Mouse (Mus musculus) adrenal gland, adult 18-20 months (tissue): Measurements from ENCODE around the gene Pip5k1b. TPM values are rescaled to one million over a fixed set of nuclear protein-coding genes. Genes with fewer than 3 reads are reported as not detected.

ENCODE experiments used
- DNase-seq, 2 experiments: peaks; one replicate each; pipeline ENCODE4 v3.0.0; 2021 to 2022; ENCODE audit warnings: low spot score in 2 of 2
- total RNA-seq, 2 experiments: library from RNA; stranded (reverse); gene quantifications; 1 replicate in 1 of 2; 2 replicates in 1 of 2; pipeline ENCODE4 v1.2.3; 2021

The Pip5k1b gene
- total RNA-seq, 2 experiments from 2014 or later, result 7.5 to 14.4 TPM

DNA sequence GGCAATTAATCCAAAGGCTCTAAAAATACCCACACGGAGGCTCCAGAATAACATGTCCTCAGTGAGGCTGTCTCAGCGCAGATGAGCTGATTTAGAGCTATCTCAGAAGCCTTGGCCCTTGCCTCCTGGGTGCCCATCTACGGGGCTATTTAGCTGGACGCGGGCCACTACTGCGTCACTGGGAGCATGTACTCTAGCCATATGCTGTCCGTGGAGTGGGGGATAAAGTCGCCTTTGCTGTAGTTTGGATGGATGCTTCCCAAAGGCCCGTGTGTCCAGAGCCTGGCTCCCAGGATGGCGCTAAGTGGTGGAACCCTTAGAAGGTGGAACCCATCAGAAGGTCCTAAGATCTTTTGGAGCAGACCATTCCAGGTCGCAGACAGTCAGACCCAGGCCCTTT lies 241.0 kb downstream of the Pip5k1b start:
- no peak for DNase-seq

DNA sequence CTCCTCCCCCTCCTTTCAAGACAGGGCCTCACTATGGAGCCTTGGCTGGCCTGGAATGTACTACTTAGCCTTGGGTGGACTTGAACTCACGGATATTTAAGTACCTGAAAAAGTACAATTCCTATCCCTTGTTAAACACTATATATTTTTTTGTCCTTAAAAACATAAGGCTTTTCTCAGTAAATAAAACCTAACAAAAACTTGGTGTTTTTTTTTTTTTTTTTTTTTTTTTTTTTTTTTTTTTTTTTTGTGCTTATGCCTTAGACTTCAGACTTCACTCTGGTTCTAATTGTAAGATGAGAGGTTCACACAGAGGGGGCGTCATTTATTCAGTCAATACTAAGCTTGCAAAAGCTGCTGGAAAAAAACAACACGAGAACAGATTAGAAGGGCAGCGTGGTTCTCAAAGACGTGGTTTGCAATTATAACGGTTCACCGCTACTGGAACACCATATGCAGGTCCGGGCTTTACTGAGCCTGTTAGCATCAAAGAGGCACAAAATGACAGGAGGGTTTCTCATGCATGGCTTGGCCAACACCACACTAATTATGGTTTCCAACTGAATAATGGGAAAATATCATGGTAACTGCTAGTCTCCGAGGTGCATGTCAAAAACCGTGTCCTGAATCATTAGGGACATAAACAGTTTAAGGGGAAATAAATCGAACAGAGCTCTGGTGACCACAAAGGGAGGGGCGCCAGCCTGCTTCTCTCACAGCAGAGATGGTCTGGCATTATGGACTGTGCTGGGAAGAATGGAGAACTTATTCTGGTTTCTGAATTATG lies 242.9 kb downstream of the Pip5k1b start:
- DNase-seq, result no peak

DNA sequence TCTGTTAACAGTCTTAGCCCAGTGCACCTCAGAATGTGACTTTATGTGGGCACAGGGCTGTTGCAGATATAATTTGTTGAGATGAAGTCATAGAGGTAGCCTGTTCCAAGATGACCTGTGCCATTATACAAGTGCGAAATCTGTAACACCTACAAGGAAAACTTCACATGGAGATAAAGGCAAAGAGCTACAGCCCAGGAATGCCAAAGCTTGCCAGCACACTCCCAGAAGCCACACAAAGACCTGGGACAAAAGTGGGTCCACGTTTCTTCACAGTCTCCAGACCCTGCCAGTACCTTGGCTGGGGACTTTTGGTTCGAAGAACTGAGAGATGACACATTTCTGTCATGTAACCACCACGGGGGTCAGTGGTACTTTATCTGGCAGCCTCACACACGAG lies 243.6 kb downstream of the Pip5k1b start:
- no peak for DNase-seq

DNA sequence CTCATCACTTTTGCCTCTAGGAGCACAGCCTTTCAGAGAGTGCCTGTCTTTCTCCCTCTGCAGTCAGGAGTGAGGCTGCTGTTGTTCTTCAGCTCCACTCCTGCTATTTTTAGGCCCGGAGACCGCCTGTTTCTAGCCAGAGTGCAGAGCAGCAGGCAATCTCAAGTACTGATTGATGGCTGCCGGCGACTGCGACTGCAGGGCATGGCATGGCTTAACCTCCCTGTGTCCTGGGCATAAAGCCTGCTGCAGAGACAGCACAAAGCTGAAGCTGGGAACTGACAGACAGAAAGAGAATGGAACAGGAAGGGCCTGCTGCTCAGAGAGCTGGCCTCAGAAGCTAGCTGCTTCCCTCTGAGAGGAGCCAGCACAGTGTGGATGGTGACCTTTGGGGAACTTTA lies 247.4 kb downstream of the Pip5k1b start:
- peak in 1 of 2 experiments; percentile 41 for DNase-seq

DNA sequence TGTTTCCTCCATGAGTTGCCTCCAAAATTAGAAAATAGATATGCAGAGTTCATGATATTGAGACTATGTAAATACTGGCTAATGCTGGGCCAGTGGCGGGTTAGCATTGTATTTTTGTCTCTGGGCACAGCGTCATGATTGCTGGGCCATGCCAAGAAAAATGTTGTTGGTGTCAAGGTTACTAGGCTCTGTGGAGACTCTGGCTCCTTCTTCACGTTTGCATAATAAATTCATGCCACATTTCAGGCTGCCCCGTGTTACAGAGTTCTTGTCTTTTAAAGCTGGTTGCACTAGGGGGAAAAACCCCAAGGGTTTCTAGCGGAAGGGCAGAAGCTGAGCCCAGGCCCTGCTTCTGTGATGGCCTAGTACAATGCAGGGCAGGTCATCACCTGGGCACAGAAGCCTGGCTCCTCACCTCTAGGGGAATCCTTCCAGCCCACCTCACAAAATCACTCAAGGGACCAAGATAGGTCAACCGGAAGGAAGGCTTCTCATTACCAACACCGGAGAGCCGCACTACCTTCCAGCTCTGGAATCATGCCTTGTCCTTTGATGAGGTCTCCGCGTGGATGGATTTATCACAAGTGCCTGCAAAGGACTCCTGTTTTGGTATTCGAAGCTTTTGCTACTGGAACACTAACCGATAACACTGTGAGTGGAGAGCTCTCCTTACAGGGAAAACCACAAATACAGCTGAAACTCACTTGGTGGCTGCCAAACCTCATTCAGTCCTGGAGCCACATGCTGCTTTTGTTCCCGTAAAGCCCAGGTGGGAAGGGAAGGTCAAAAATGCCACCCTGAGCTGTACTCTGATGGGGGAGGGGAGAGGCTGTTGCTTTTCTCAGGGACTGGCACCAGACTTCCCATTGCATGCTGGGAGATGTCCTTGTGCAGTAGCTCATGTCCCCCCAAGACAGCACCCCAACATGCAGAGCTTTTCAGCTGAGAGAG lies 248.1 kb downstream of the Pip5k1b start:
- no peak for DNase-seq

DNA sequence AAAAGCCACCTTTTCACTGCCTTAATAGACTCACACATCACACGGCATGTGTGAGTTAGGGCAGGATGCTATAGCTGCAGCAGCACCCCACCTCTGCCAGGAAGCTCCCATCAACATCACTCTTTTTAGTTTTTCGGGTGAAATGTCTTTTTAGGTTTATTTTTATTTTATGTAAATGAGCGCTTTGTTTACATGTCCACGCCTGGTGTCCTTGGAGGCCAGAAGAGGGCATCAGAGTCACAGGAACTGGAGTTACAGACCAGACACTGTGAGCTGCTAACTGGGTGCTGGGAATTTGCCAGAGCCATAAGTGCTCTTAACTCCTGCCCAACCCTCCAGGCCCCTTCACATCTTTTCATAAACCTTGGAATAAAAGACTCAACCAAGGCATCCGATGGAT lies 249.3 kb downstream of the Pip5k1b start:
- no peak for DNase-seq

DNA sequence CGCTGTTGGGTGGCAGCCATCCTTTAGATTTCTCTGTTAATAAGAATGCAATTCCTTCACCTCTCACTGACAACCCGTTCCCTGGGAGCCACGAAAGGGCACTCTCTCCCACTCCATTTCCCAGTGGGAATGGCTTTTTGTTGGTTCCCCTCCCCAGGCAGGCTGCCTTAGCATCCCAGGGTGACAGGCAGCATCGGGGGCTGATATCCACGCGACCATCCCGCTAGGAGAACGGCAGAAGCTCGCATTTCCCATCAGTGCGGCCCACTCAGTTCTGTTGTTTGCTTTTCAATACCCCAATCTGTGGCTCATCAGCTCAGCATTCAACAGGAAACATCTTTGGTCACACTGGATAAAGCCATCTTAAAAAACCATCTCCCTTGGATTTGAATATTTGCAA lies 253.5 kb downstream of the Pip5k1b start:
- DNase-seq, result no peak

DNA sequence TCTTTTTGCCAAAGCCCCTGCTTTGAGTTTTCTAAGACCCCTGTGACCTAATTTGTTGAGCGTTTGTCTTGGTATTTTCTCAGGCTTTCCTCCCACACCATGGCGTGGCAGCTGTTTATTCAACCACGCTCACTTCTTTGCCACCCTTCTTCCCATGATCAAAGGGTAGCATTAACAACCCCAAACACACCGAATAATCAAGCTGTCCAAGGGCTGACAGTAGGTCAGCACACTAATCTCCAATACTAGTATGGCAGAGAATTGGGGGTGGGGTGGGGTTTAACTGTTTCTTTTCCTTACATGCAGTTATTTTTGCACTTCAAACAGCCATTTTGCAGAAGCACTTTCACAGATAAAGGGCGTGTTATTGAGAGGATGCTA lies 253.9 kb downstream of the Pip5k1b start:
- DNase-seq, result no peak

DNA sequence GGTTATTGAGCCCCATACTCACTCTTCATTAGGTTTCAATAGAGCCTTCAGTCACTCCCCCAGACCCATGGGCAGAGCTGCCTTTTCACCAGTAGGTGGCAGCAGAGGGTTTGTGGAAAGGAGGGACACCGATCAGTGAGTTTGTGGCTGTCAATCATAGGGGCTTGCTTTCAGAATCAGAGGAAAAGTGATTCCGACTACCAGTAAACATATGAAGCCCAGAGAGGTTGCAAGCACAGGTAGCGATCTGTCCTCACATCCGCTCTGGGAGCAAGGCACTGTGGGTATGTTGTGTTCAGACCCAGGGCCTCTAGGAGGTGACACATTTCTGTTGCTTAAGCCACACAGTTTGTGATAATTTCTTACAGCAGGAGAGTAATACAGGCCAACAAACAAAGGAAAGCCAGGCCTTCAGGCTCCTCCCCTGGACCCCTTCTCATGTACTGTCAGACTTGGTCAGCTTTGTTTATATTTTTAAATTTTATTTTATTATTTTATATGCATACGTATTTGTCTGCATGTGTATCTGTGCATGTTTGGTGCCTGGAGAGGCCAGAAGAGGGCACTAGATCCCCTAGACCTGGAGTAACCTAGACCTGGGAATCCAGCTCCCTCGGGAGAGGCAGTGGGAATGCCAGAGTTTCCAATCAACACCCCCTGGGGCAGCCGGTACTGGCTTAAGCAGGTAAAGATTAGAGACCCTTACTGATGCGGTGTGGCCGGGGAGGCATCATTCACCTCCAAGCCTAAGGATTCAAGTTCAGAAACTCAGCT lies 254.5 kb downstream of the Pip5k1b start:
- DNase-seq, result peak; percentile 55 to 72

DNA sequence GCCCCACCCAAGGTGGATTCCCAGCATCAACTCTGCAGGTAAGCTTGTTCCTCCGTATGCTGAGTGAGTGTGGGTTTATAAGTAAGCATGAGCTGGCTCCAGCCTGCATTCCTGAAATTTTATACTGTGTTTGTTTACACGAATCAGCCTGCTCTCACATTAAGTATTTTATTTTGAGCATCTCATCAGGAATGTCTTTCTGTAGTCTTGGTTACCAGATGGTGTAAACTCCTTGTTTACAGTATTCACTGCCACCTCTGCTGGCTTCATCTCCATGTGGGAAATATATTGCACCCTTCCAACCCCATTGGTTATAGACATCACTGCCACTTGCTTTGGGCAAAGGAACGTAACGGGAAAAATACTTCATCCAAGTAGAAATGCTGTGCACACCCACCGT lies 262.1 kb downstream of the Pip5k1b start:
- DNase-seq, result no peak

DNA sequence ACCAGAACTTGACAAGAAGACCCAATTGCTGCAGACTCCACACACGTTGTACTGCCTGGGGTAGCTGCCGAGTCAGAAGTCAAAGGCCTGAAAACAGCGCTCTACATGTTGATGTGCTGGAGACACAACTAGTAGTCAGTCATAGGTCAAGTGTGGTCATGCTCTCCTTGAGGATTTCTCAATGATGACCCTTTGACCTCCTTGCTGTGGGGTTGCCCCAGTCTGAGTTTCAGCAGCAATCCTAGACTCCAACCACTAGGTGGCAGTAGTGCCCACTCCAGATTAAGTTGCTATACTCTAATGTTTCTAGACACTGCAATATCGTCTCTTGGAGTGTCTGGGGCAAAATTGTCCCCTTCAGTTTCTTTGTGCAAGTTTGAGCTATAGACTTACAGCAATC lies 271.5 kb downstream of the Pip5k1b start:
- peak; percentile 48 to 69 for DNase-seq

DNA sequence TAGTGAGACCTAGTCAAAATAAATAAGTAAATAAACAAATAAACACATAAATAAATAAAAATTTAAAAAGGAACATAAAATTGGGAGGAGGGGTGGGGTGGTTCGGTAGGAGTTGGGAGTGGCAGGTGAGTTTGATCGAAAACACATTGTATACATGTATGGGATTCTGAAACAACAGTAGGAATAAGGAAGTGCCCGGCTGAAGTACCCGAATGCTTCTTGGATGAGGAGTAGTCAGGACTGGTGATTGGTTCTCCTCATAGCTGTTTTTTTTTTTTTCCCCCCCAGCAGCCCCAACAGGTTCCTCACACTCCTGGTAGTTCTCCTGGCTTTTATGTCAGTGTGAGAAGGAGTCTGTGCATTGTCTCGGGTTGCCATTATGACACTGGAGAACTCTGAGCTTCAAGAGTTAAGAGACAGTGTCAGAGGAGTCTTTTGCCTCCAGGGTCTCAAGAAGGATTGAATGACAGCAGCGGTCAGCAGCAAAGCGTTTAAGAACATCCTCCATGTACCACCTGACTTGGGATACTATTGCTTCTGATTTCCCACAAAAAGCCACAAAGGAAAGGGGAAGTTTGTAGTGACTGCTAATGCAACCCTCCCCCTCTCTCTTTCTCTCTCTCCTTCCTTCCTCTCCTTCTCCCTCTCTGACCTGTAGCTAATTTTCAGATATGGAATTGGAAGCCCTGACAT lies 274.2 kb downstream of the Pip5k1b start:
- DNase-seq, result no peak

DNA sequence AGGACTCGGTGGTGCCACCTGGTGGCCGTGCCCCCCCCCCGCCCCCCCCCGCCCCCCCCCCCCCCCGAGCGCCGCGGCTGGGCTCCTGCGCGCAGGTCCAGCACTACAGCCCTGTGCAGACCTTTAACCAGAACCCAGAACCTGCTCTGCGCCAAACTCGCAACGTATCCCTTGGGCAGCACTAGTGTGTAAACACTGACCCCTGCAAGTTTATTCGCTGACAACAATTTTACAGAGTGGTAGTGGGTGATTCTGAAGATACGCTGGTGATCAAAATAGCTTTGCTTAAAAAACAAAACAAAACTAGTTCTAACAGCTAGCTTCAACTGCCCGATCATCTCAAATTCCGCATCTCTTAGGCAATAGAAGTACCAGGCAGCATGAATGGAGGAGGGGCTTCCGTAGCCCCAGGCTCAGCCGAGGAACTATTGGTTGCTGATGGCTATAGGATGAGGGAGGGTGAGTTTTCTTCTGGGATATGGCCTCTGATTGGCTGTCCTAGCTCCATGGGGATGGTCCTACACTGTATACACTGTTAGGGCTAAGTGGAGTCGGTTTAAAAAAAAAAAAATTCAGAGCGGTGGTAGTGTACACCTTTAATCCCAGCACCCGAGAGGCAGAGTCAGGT lies 275.0 kb downstream of the Pip5k1b start, which contains the start of gene Fxn:
Gene Fxn, minus strand, starts transcription at position 5 of the 628 bp plus-strand sequence.
- DNase-seq, result no peak

DNA sequence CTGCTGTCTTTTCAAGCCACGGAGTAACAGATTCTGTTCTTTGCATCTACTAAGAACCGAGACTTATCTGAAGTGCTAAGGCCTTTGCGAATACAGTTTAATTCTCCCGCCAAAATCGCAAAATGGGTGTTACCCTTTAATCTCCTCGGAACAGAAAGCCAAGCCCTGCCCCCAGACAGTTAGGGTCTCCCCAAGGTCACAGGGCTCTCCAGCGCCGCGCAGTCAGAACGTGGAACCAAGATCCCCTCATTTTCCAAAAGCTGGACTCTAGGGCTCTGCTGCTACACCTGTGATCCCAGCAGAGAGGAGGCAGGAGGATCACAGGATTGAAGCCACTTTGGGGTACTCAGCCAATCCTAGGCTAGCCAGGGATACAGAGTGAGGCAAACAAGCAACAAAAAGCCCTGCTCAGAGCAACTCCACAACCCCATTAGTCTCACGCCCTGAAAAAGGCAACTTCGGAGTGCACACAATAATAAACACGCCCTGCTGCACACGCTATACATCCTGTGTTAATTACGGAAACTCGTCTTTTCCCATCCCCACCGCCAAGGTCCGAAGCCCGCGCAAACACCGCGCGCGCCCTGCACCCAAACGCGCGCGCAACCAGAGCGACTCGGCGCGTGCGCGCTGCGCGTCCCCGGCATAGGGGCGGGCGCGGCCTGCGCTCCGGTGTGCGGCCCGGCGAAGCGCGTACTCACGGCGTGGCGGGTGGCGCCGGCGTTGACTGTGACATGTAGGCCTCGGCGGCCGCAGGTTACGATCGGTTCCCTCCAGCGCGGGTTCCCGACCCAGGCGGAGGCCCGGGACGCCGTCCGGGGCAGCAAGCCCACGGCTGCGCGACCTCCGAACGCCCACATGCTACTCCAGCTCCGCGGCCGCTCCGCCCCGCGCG lies 275.7 kb downstream of the Pip5k1b start:
- DNase-seq, result peak; percentile 79 to 81

DNA sequence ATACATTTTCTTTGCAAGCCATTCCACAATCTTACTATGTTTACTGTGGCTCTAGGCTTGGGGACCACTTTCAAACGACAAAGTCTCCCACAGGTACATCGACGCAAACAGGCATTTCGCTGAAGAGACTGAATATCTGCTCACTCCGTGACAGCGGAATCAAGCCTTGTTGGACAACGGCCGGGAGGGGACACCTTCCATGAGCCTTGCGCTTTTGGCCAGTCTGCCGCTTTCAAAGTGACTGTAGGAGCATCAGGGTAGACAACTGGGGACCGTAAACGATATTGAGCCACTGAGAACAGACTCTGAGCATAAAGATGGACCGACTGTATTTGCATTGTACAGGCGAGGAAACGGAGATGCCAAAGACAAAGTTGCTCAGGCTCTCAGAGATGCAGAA lies 276.8 kb downstream of the Pip5k1b start:
- no peak for DNase-seq

DNA sequence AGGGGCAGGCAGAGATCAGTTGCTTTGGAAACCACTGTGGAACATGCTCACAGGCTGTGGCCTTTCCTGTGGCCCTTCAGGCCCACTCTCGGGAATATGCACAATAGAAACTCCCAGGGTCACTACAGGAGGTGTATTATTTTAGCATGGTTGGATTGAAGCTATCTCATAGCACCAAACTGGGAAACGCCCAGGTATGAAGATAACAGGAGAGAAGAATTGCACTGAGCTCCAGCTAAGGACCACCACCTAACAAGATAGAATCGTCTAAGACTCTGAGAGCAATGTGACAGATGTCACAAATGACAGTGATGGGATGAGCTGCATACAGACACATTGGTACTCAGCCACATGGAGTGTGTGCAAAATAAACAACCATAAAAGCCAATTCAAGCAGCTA lies 281.4 kb downstream of the Pip5k1b start:
- no peak for DNase-seq

DNA sequence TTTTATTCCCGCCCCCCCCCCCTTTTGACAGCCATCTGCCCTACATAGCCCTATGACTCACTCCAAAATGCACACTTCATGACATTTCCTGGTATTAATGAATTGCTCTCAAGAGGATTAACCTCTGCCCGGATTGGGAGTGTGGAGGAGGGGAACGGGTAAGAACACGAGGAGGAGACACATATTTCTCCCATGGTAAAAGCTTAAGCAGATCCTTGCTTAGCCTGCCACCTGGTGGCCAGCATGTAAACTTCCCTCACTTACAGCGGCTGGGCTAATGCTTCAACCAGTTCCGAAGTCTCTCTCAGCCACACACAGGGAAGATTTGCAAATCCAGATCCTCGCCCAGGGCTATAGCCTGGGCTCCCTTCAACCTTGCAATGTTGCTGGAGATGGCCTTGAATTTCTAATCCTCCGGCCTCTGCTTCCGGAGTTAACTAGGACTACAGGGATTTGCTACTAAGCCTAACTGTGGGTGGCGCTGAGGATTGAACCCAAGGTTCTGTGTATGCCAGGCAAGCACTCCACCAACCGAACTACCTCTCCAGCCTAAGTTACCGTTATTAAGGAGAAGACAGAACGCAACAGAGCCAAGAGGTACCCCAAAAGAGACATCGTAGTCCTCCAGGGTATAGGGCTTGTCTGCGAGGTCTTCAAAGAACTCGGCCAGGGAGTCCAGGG lies 283.8 kb downstream of the Pip5k1b start:
- DNase-seq, result peak; percentile 77 to 84

DNA sequence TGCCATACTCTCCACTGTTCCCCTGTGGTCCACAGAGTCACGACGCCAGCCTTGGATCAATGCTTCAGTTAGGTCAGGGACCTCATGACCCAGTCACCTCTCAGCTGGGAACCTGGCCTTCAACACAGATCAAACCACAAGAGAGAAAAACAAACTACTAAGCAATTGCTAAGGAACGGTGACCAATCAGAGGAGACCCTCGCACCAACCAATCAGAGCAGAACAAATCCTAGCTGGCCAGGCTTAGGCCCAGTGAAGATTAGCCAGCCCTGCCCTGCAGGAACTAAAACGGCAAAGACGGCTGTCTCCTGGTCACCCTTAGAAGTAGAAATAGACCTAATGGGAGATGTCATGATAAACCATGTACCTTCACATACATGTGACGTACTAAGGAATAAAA lies 284.3 kb downstream of the Pip5k1b start:
- peak in 1 of 2 experiments; percentile 29 for DNase-seq

DNA sequence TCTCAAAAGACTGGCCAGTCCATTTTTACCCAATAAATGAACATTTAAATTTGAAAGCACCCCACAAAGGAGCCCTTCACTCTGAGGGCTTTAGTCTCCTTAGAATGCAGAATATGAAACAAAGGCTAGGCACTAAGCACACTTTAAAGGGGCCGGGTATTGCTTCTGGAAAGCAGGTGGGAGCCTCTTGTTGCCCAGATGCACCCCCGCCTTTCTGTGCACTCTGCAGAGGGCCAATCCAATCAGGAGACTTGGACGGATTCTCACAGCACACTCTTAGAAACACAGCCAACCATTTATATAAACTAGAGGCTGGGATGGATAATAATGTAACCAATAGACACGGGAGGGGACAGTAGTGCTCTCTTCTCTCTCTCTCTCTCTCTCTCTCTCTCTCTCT lies 287.1 kb downstream of the Pip5k1b start:
- DNase-seq, result no peak
